ENCODE assay signal across 8 mouse cellular contexts in the genomic region with DNA sequence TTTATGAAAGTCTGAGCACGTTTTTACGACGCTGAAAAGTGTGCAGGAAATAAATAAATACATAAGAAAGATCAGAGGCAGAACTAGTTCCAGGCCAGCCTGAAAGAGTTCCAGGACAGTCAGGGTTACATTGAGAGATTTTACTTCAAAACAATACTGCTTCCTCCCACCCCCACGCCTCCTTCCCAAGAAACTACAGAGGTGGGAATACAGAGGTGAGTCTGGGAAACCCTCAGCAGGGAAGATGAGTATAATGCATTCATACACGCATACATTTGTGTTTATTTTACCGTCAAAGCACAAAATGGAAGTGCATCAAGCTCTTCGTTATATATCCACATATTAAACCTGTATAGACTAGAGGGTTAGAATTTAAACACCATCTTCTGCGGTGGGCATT. TPM values are rescaled to one million over a fixed set of nuclear protein-coding genes. Genes with fewer than 3 reads are reported as not detected.
A peak's percentile ranks its signal among the peaks of the same experiment; 100 is the strongest.
DNase-seq lines count a peak whose midpoint lies in the region; ATAC-seq and TF ChIP-seq lines count a peak whose summit lies in the region.

No protein-coding gene starts in this region.

- H3K9me3 ChIP-seq in ES-Bruce4 (replicated peaks; ENCODE audit: control insufficient read depth, insufficient read depth, low read length, poor library complexity, severe bottlenecking) = no peaks in the 10 kb centered on the region
- no peaks in the 10 kb centered on the region for H3K9me3 ChIP-seq in forebrain, embryonic 11.5 days (ENCODE audit: control insufficient read depth, low read length)
- no peaks in the 10 kb centered on the region for H3K9me3 ChIP-seq in neural tube, embryonic 12.5 days

- peaks cover 2% of the 10 kb centered on the region for H3K4me1 ChIP-seq in ES-Bruce4 (ENCODE audit: control insufficient read depth, insufficient read depth, low read length)
- peaks cover 17% of the 10 kb centered on the region; the same call in 1 of the 2 replicates for H3K4me1 ChIP-seq in forebrain, embryonic 11.5 days (replicated peaks; ENCODE audit: control insufficient read depth, insufficient read depth, low read length)
- H3K4me1 ChIP-seq in neural tube, embryonic 12.5 days = peaks cover 27% of the 10 kb centered on the region

- no peak for DNase-seq in gastrocnemius, adult 2 months
- DNase-seq in gastrocnemius, postnatal 25 days = no peak
- peak; percentile 50 for DNase-seq in forebrain, embryonic 11.5 days (ENCODE audit: low spot score)
- DNase-seq in kidney, postnatal 10 days = peak; percentile 33
- no peak for DNase-seq in thymus, postnatal 10 days (ENCODE audit: low spot score in 2 of 2)
- DNase-seq in yolk sac, embryonic 10.5 days (ENCODE audit: low spot score) = no peak

- intact Hi-C loops in gastrocnemius, adult 2 months (cut with DNase I) = loop anchor here (5.0 to 10.0 kb wide), 3 partner anchors 72 to 210 kb away; no protein-coding TSS in a partner anchor

- no peak for TF ChIP-seq EP300 in ES-Bruce4 (IDR thresholded peaks at IDR 0.05; ENCODE audit: insufficient read depth, low read depth, low read length)

- no peak for TF ChIP-seq CTCF in gastrocnemius, adult 2 months (IDR thresholded peaks at IDR 0.05)
- no peak for TF ChIP-seq CTCF in ES-Bruce4 (IDR thresholded peaks at IDR 0.05; ENCODE audit: low read depth, low read length)

- no peaks in the 10 kb centered on the region for H3K36me3 ChIP-seq in ES-Bruce4 (ENCODE audit: control insufficient read depth, insufficient read depth, low read length, poor library complexity, severe bottlenecking)
- no peaks in the 10 kb centered on the region for H3K36me3 ChIP-seq in forebrain, embryonic 11.5 days (ENCODE audit: control insufficient read depth, insufficient read depth, low read length)
- no peaks in the 10 kb centered on the region for H3K36me3 ChIP-seq in neural tube, embryonic 12.5 days

- H3K27me3 ChIP-seq in ES-Bruce4 (ENCODE audit: control insufficient read depth, insufficient read depth, low read length, poor library complexity, severe bottlenecking) = no peaks in the 10 kb centered on the region
- H3K27me3 ChIP-seq in forebrain, embryonic 11.5 days (ENCODE audit: control insufficient read depth, insufficient read depth, low read length) = no peaks in the 10 kb centered on the region
- no peaks in the 10 kb centered on the region for H3K27me3 ChIP-seq in neural tube, embryonic 12.5 days (replicated peaks)

- ATAC-seq in forebrain, embryonic 11.5 days (replicated peaks; ENCODE audit: low FRiP score) = peak; percentile 1; the same call in 1 of the 2 replicates
- peak; percentile 4 for ATAC-seq in neural tube, embryonic 12.5 days (ENCODE audit: low FRiP score, low read depth)

- peak overlapping the region; percentile 100 for H3K27ac ChIP-seq in gastrocnemius, adult 2 months
- H3K27ac ChIP-seq in ES-Bruce4 (ENCODE audit: insufficient read depth, low read length) = no peak overlapping the region
- peak overlapping the region; percentile 100 for H3K27ac ChIP-seq in forebrain, embryonic 11.5 days (ENCODE audit: low read depth, low read length)
- peak overlapping the region; percentile 100; the same call in 1 of the 2 replicates for H3K27ac ChIP-seq in neural tube, embryonic 12.5 days

- peak overlapping the region; percentile 70 for H3K4me2 ChIP-seq in forebrain, embryonic 11.5 days (ENCODE audit: low read depth, low read length, severe bottlenecking)
- H3K4me2 ChIP-seq in neural tube, embryonic 12.5 days (replicated peaks) = peak overlapping the region; percentile 64

- peak overlapping the region; percentile 90 for H3K4me3 ChIP-seq in gastrocnemius, adult 2 months
- peak overlapping the region; percentile 83; the same call in 1 of the 2 replicates for H3K4me3 ChIP-seq in ES-Bruce4 (ENCODE audit: low read depth, low read length)
- H3K4me3 ChIP-seq in forebrain, embryonic 11.5 days (ENCODE audit: low read depth, low read length) = peak overlapping the region; percentile 70
- peak overlapping the region; percentile 71 for H3K4me3 ChIP-seq in neural tube, embryonic 12.5 days

- 3% methylated on average over 8 of the region's 8 CpGs for WGBS in forebrain, embryonic 11.5 days
- 2% methylated on average over 8 of the region's 8 CpGs for WGBS in neural tube, embryonic 12.5 days

- TF ChIP-seq POLR2A in ES-Bruce4 (IDR thresholded peaks at IDR 0.05; ENCODE audit: insufficient read depth, low read length) = no peak

- peak overlapping the region; percentile 94; the same call in 1 of the 2 replicates for H3K9ac ChIP-seq in ES-Bruce4 (ENCODE audit: low read depth, poor library complexity, severe bottlenecking)
- peak overlapping the region; percentile 99 for H3K9ac ChIP-seq in forebrain, embryonic 11.5 days (ENCODE audit: low read length)
- H3K9ac ChIP-seq in neural tube, embryonic 12.5 days = peak overlapping the region; percentile 96

RNA-seq across cellular contexts. Expression of gene Etv6, which starts 1.1 kb away (rescaled TPM):
- total RNA-seq in gastrocnemius, adult 2 months (2021) = 10 to 100 TPM in 1 of 2 experiments, 1 to 10 TPM in 1; 6.7 to 10.8 TPM
- total RNA-seq in gastrocnemius, postnatal 25 days (2021) = 1 to 10 TPM; 7.5 to 9.4 TPM
- 18.1 and 19.9 TPM in 2 replicates for polyA plus RNA-seq in ES-Bruce4 (2011; ENCODE audit: insufficient read depth, insufficient read length, low read depth, missing spikeins)
- 18.8 and 20.9 TPM in 2 replicates for polyA plus RNA-seq in forebrain, embryonic 11.5 days (2014; fragmentation: Nextera tagmentation; extraction: Ambion mirVana)
- polyA plus RNA-seq in neural tube, embryonic 12.5 days (2016; fragmentation: Nextera tagmentation; extraction: Ambion mirVana) = 10.9 and 13.1 TPM in 2 replicates

Comparison
In these comparisons a context has a peak if more than half of its experiments do, and no peak if none do; other contexts are left out.
1. DNase-seq: peak in forebrain, embryonic 11.5 days (single experiment) and kidney, postnatal 10 days (single experiment); none in gastrocnemius, adult 2 months (single experiment), gastrocnemius, postnatal 25 days (single experiment), thymus, postnatal 10 days (0 of 2) and yolk sac, embryonic 10.5 days (single experiment).
2. Peak in every context shown above with its lines, with median percentiles within 50 percentile points of each other: H3K4me3 ChIP-seq and H3K9ac ChIP-seq.